Mouse (Mus musculus) hindbrain, postnatal 0 days (tissue): ENCODE data around the gene Mapk6. TPM values are rescaled to one million over a fixed set of nuclear protein-coding genes. Genes with fewer than 3 reads are reported as not detected.

Experiments
- ATAC-seq: fragments of 200-750 bp; cut with Nextera tagmentation; 2 replicates; pipeline ENCODE4 v1.8.0; 2017; ENCODE audit warnings: mild to moderate bottlenecking, moderate TSS enrichment, moderate library complexity
- DNase-seq: peaks from one replicate; pipeline ENCODE4 v3.0.0-alpha.2; 2015; ENCODE audit warnings: low spot score
- H3K27ac ChIP-seq: fragments of 300-500 bp; sonication (generic); 2 replicates; pipeline ENCODE4 v1.5.1; 2014; ENCODE audit warnings: mild to moderate bottlenecking
- H3K27me3 ChIP-seq: fragments of 300-500 bp; sonication (generic); 2 replicates; pipeline ENCODE4 v1.6.1; 2014; ENCODE audit warnings: low read length, mixed read lengths; ENCODE audit not compliant: insufficient read depth
- H3K36me3 ChIP-seq: fragments of 300-500 bp; sonication (generic); 2 replicates; pipeline ENCODE4 v1.6.1; 2014; ENCODE audit warnings: low read length, mixed read lengths; ENCODE audit not compliant: insufficient read depth
- H3K4me1 ChIP-seq: fragments of 300-500 bp; sonication (generic); 2 replicates; pipeline ENCODE4 v1.6.1; 2014; ENCODE audit warnings: antibody characterized with exemption, low read length, mixed read lengths; ENCODE audit not compliant: insufficient read depth
- H3K4me2 ChIP-seq: fragments of 300-500 bp; sonication (generic); 2 replicates; pipeline ENCODE4 v1.6.1; 2014; ENCODE audit warnings: low read depth, mild to moderate bottlenecking, low read length, moderate library complexity, mixed read lengths
- H3K4me3 ChIP-seq: fragments of 300-500 bp; sonication (generic); 2 replicates; pipeline ENCODE4 v1.5.1; 2014; ENCODE audit warnings: low read length
- H3K9ac ChIP-seq: fragments of 300-500 bp; sonication (generic); replicated peaks from 2 replicates; pipeline ENCODE4 v1.6.1; 2014; ENCODE audit warnings: mild to moderate bottlenecking, low read length, moderate library complexity, mixed read lengths
- H3K9me3 ChIP-seq: fragments of 300-500 bp; sonication (generic); 2 replicates; pipeline ENCODE4 v1.6.1; 2016; ENCODE audit warnings: low read length, mixed read lengths
- CTCF ChIP-seq: IDR thresholded peaks from 2 replicates; pipeline ENCODE4 v1.5.1; 2016; ENCODE audit warnings: antibody characterized with exemption, control low read depth, low read depth
- WGBS: fragments of 180-500 bp; shearing (Covaris S2); extraction: QIAGEN DNeasy Blood & Tissue Kit; methylation state at CpG from one replicate; pipeline ENCODE4 v1.1.7; 2014; 5-methylcytosine and 5-hydroxymethylcytosine counted together
- polyA plus RNA-seq: library from polyadenylated mRNA; unstranded; fragments of >200 nt; fragmentation: Nextera tagmentation; extraction: Ambion mirVana; gene quantifications from 2 replicates; pipeline ENCODE4 v1.2.1, GENCODE M21; 2015
- total RNA-seq: library from RNA; depleted of rRNA; stranded (reverse); fragments of >200 nt; gene quantifications from 2 replicates; pipeline ENCODE4 v1.2.3, GENCODE M21; 2014

Mapk6 gene
- total and polyA plus RNA-seq, 2 experiments from 2014 or later = 109 to 149 TPM

DNA sequence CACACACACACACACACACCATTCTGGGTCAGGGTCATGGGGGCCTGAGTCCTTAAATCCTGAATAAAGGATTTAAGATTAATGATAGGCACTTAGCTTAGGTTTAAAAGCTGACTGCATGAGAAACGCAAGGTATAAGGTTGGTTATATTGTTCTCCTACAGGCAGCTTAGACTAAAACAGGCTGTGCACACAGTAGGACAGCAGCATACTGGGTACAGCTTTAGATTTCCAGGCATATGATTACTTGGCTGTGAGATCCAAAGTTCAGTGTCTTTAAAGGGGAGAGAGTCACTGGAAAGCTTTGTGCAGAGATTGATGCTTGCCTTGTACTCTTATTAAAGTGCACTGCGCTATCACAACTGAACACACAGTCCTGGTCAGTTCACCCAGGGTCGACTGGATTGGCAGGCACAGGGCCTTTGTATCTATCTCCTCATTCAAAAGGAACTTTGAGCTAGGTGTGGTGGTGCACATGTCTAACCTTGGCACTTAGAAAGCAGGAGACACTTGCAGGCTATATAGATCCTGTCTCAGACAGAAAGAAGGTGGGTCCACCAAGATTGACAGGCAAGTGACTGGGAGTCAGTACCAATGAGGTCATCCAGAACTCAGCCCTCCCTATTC, 25.4 kb downstream of the Mapk6 start:
- Histone ChIP-seq H3K27ac (no peak overlapping the region), H3K9ac (no peak overlapping the region), H3K4me1 (no peaks in the 10 kb centered on the region), H3K36me3 (peaks cover 12% of the 10 kb centered on the region), H3K4me3 (no peak overlapping the region), H3K27me3 (no peaks in the 10 kb centered on the region), H3K4me2 (no peak overlapping the region), H3K9me3 (no peaks in the 10 kb centered on the region)
- DNase-seq = no peak
- WGBS = 86% methylated on average over 3 of the region's 3 CpGs
- TF ChIP-seq CTCF = no peak
- 0 out of 2 replicates have a peak, but pooled peaks have one; percentile 16 for ATAC-seq

DNA sequence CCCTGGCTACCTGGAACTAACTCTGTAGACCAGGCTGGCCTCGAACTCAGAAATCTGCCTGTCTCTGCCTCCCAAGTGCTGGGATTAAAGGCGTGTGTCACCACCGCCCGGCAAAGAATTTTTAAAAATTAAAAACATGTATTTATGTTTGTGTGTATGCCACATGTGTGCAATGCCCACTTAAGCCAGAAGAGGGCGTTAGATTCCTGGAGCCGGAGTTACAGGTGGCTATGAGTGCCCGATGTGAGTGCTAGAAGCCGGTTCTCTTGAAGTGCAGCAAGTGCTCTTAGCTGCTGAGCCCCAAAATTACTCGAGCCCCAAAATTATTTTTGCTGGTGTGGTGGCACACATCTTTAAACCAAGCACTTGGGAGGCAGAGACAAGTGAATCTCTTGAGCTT, 26.0 kb downstream of the Mapk6 start:
- no peaks in the 10 kb centered on the region for H3K4me1 ChIP-seq
- WGBS = 85% methylated on average over 9 of the region's 9 CpGs

DNA sequence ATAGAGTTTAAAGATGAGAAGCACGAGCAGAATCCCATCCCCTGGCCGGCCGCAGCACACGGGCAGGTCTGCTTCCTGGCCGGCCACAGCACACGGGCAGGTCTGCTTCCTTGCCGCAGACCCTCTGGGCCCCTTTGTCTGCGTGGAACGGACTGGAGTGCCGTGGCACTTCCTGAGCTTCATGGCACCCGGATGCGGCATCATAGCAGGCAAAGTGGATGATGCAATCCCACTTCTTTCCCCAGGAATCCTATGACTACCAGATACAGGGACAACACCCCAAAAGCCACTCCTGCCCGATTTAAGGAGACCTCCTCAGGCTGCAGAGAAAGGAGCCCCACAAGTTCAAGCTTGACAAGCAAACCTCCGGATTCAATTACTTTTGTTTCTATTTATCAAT, 27.0 kb downstream of the Mapk6 start:
- DNase-seq (no peak), ATAC-seq (no peak)
- Histone ChIP-seq H3K4me1 (no peaks in the 10 kb centered on the region), H3K4me3 (no peak overlapping the region), H3K9ac (no peak overlapping the region), H3K36me3 (no peaks in the 10 kb centered on the region), H3K4me2 (no peak overlapping the region), H3K9me3 (no peaks in the 10 kb centered on the region), H3K27me3 (no peaks in the 10 kb centered on the region), H3K27ac (no peak overlapping the region)
- WGBS = 91% methylated on average over 14 of the region's 14 CpGs
- TF ChIP-seq CTCF = no peak

More for the DNA sequence above, 26.0 kb downstream of the Mapk6 start:
- Histone ChIP-seq H3K27me3 (no peaks in the 10 kb centered on the region), H3K36me3 (peaks cover 5% of the 10 kb centered on the region), H3K4me3 (no peak overlapping the region), H3K9me3 (no peaks in the 10 kb centered on the region), H3K9ac (no peak overlapping the region), H3K27ac (no peak overlapping the region), H3K4me2 (no peak overlapping the region)
- DNase-seq (no peak), ATAC-seq (no peak)
- TF ChIP-seq CTCF = 0 out of 2 replicates have a peak, but pooled peaks have one; percentile 9

DNA sequence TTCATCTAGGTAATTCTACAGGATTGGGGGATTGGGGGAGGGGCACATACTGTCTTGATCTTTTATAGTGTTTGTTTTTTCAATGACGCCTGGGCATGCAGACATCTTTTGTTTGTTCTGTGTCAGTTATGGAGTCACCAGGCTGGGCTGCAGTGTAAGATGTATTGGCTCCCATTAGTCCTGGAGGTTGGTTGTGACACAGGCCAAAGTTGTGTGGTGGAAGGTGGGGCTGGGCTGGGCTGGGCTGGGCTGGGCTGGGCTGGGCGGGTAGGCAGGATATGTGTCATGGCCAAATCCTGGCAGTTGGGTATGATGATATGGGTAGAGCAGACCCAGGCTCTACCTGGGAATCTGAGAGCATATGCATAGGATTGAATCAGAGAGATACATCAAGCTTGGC, 31.0 kb downstream of the Mapk6 start:
- H3K36me3 ChIP-seq = no peaks in the 10 kb centered on the region
- no peak for ATAC-seq
- H3K4me1 ChIP-seq = no peaks in the 10 kb centered on the region
- H3K9me3 ChIP-seq = no peaks in the 10 kb centered on the region
- no peak for TF ChIP-seq CTCF
- no peak overlapping the region for H3K9ac ChIP-seq
- H3K27ac ChIP-seq = no peak overlapping the region
- no peak overlapping the region for H3K4me3 ChIP-seq
- 88% methylated on average over 2 of the region's 2 CpGs for WGBS
- no peaks in the 10 kb centered on the region for H3K27me3 ChIP-seq
- no peak for DNase-seq
- H3K4me2 ChIP-seq = no peak overlapping the region

DNA sequence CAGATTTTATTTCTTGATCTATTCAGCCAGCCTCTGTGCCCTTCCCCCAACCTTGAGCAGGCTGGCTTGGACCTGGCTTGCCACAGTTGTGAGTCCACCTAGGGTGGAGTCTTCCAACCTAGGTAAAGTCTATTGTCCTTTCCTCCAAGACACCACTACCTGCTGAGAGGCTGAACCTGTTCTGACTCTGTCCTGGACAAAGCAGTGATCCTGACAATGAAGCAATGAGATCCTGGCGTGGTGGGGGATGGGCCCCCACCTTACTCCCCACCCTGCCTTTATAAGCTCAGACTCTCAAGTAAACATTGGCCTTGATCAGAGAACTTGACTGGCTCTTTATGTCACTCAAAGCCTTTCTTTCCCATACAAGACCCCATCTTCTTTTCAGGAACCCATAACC, 33.4 kb downstream of the Mapk6 start:
- H3K27me3 ChIP-seq = no peaks in the 10 kb centered on the region
- no peaks in the 10 kb centered on the region for H3K9me3 ChIP-seq
- DNase-seq (no peak), ATAC-seq (no peak)
- no peak for TF ChIP-seq CTCF
- no peak overlapping the region for H3K27ac ChIP-seq
- no peak overlapping the region for H3K9ac ChIP-seq
- no peak overlapping the region for H3K4me2 ChIP-seq
- no peaks in the 10 kb centered on the region for H3K4me1 ChIP-seq
- WGBS = 52% methylated on average over 1 of the region's 1 CpGs
- no peak overlapping the region for H3K4me3 ChIP-seq
- no peaks in the 10 kb centered on the region for H3K36me3 ChIP-seq

DNA sequence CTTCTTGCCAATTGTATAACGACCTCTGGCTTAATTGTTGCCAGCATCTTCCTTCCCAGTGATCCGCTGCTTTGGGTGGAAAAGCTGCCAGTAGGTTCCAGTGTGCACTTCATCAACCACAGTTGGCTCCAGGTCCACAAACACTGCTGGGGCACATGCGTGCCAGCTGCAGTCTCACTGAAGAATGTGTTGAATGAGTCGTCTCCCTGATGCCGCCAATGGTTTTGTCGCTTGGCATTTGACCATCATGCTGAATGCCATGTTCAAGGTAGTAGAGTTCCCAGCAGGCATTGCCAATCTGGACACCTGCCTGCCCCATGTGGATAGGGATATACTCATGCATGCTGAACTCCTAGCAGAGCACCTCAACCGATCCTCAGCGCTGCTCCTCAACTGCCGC, 34.2 kb downstream of the Mapk6 start:
- Histone ChIP-seq H3K4me3 (no peak overlapping the region), H3K4me2 (no peak overlapping the region), H3K9me3 (no peaks in the 10 kb centered on the region), H3K27ac (no peak overlapping the region), H3K27me3 (no peaks in the 10 kb centered on the region), H3K36me3 (no peaks in the 10 kb centered on the region), H3K9ac (no peak overlapping the region), H3K4me1 (no peaks in the 10 kb centered on the region)
- peak; percentile 59; the same call in 1 of the 2 replicates for ATAC-seq
- DNase-seq = peak; percentile 45
- 68% methylated on average over 9 of the region's 9 CpGs for WGBS
- TF ChIP-seq CTCF = no peak

DNA sequence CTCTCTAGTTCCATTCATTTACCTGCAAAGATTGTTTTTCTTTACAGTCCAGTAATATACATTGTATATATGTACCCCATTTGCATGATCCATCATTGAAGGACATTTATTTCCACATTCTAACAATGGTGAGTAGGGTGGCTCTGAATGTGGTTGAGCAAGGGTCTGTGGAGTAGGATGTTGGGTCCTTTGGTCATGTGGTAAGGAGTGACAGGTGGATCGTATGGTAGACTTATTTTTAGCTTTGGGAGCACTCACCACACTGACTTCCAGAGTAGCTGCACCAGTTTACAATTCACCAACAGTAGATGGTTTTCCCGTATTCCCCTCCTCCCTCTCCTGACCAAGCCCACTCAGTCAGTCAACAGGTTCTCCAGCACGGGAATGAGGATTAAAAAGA, 41.0 kb downstream of the Mapk6 start:
- no peak for TF ChIP-seq CTCF
- Histone ChIP-seq H3K9me3 (no peaks in the 10 kb centered on the region), H3K4me1 (no peaks in the 10 kb centered on the region), H3K4me2 (no peak overlapping the region), H3K27me3 (no peaks in the 10 kb centered on the region), H3K36me3 (no peaks in the 10 kb centered on the region), H3K9ac (no peak overlapping the region), H3K4me3 (no peak overlapping the region), H3K27ac (no peak overlapping the region)
- ATAC-seq (no peak), DNase-seq (no peak)
- WGBS = 74% methylated on average over 3 of the region's 3 CpGs
